Mouse (Mus musculus): Measurements from ENCODE around the gene Phtf2. TPM values are rescaled to one million over a fixed set of nuclear protein-coding genes. Genes with fewer than 3 reads are reported as not detected.
"Not testable (repeated sequence)": the region's sequence is repeated elsewhere in the genome, so short reads cannot be mapped to it uniquely, and the experiment has no call there.

The Phtf2 gene
- polyA plus RNA-seq, 1 experiment from 2014 or later: 25.5 TPM

GRCm38 (mm10) chr5:20723226-20723625 lies 158.7 kb downstream of the Phtf2 start:
- not testable (repeated sequence) for ATAC-seq (ENCODE audit: low FRiP score); H3K4me1 ChIP-seq; H3K27ac ChIP-seq (replicated peaks); H3K27me3 ChIP-seq (replicated peaks); H3K9ac ChIP-seq (replicated peaks); H3K4me3 ChIP-seq (replicated peaks); H3K36me3 ChIP-seq; H3K4me2 ChIP-seq; H3K9me3 ChIP-seq (replicated peaks)
- 91% methylated on average over 4 of the region's 4 CpGs for WGBS

- H3K4me3 ChIP-seq (replicated peaks): no peak overlapping the region
- no peak overlapping the region for H3K4me2 ChIP-seq
- no peaks in the 10 kb centered on the region for H3K9me3 ChIP-seq (replicated peaks)
- WGBS: 60% methylated on average over 4 of the region's 4 CpGs
- no peaks in the 10 kb centered on the region for H3K36me3 ChIP-seq
- H3K27ac ChIP-seq (replicated peaks): no peak overlapping the region
- no peak for ATAC-seq (ENCODE audit: low FRiP score)
- no peaks in the 10 kb centered on the region for H3K4me1 ChIP-seq
- H3K27me3 ChIP-seq (replicated peaks): no peaks in the 10 kb centered on the region
- no peak overlapping the region for H3K9ac ChIP-seq (replicated peaks)
Measured at GRCm38 (mm10) chr5:20720201-20720900, 161.6 kb downstream of the Phtf2 start.

GRCm38 (mm10) chr5:20715980-20716379 lies 165.9 kb downstream of the Phtf2 start:
- H3K4me3 ChIP-seq (replicated peaks); H3K9me3 ChIP-seq (replicated peaks); H3K27ac ChIP-seq (replicated peaks); H3K4me1 ChIP-seq; ATAC-seq (ENCODE audit: low FRiP score); H3K36me3 ChIP-seq; H3K27me3 ChIP-seq (replicated peaks); H3K4me2 ChIP-seq; H3K9ac ChIP-seq (replicated peaks): not testable (repeated sequence)
- 90% methylated on average over 6 of the region's 6 CpGs for WGBS

- H3K4me1 ChIP-seq; H3K27ac ChIP-seq (replicated peaks); H3K36me3 ChIP-seq; H3K4me2 ChIP-seq; H3K9ac ChIP-seq (replicated peaks); H3K27me3 ChIP-seq (replicated peaks); H3K9me3 ChIP-seq (replicated peaks); ATAC-seq (ENCODE audit: low FRiP score); H3K4me3 ChIP-seq (replicated peaks): not testable (repeated sequence)
- 93% methylated on average over 1 of the region's 1 CpGs for WGBS
Measured at GRCm38 (mm10) chr5:20714619-20715018, 167.3 kb downstream of the Phtf2 start.

- not testable (repeated sequence) for H3K4me2 ChIP-seq; H3K9ac ChIP-seq (replicated peaks); H3K4me1 ChIP-seq; H3K9me3 ChIP-seq (replicated peaks); H3K27me3 ChIP-seq (replicated peaks); ATAC-seq (ENCODE audit: low FRiP score); H3K36me3 ChIP-seq; H3K4me3 ChIP-seq (replicated peaks); H3K27ac ChIP-seq (replicated peaks)
- WGBS: 91% methylated on average over 6 of the region's 6 CpGs
Measured at GRCm38 (mm10) chr5:20710845-20711244, 171.1 kb downstream of the Phtf2 start.

Other genes starting within 250 kb of the Phtf2 start
- 67.5 and 71.1 TPM in 2 replicates for gene Tmem60, start 67 bp upstream of the Phtf2 start, polyA plus RNA-seq (2015; fragmentation: Nextera tagmentation; extraction: Ambion mirVana)
- gene Rsbn1l, start 74.3 kb upstream of the Phtf2 start, polyA plus RNA-seq (2015; fragmentation: Nextera tagmentation; extraction: Ambion mirVana): 4.4 and 4.9 TPM in 2 replicates
- 21.8 TPM in 2 replicates for gene Ptpn12, start 173.8 kb upstream of the Phtf2 start, polyA plus RNA-seq (2015; fragmentation: Nextera tagmentation; extraction: Ambion mirVana)

Data from neural tube, embryonic 15.5 days (tissue).